Mouse (Mus musculus) heart, postnatal 0 days (tissue): Measurements from ENCODE around the gene Tmem30c.

Source experiments
- CTCF ChIP-seq: IDR thresholded peaks from 2 replicates; pipeline ENCODE4 v1.5.1; 2016; ENCODE audit warnings: antibody characterized with exemption, control low read depth, low read depth
- EP300 ChIP-seq: IDR thresholded peaks from 2 replicates; pipeline ENCODE4 v1.6.1; 2016; ENCODE audit warnings: antibody characterized with exemption, low read depth

DNA sequence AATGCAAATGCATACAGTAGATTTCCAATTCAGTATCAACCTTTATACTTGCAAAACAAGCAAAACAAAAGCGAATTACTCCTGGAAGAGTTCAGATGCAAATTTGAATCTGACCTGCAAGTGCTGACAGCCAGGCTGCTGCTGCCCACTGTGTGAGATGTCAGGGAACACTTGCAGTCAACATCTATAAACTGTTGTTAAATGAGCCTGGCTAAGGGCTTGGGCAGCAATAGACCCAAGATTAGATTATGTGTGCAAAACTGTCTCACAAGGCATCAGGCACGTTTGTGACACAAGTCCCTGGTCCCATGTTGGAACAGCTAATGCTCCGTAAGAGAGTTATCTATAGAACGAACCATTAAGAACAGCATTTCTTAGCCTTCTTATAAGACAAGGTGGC is 369 bp downstream of the Tmem30c start:
- TF ChIP-seq CTCF (no peak), EP300 (no peak)
